Mouse (Mus musculus) forebrain, embryonic 11.5 days (tissue): ENCODE results near the gene Pnkd. TPM values are rescaled to one million over a fixed set of nuclear protein-coding genes. Genes with fewer than 3 reads are reported as not detected.

Experiments
- ATAC-seq: fragments of 200-750 bp; cut with Nextera tagmentation; replicated peaks from 2 replicates; pipeline ENCODE4 v1.8.0; 2017; ENCODE audit warnings: moderate TSS enrichment; ENCODE audit not compliant: low FRiP score
- DNase-seq: peaks from one replicate; pipeline ENCODE4 v3.0.0-alpha.2; 2017; ENCODE audit warnings: low spot score
- H3K27ac ChIP-seq: fragments of 300-500 bp; sonication (generic); 2 replicates; pipeline ENCODE4 v1.5.1; 2014; ENCODE audit warnings: low read depth, low read length
- H3K27me3 ChIP-seq: fragments of 300-500 bp; sonication (generic); 2 replicates; pipeline ENCODE4 v1.6.1; 2014; ENCODE audit warnings: mild to moderate bottlenecking, low read length, mixed read lengths; ENCODE audit not compliant: control insufficient read depth, insufficient read depth
- H3K36me3 ChIP-seq: fragments of 300-500 bp; sonication (generic); 2 replicates; pipeline ENCODE4 v1.6.1; 2014; ENCODE audit warnings: mild to moderate bottlenecking, low read length, moderate library complexity, mixed read lengths; ENCODE audit not compliant: control insufficient read depth, insufficient read depth
- H3K4me1 ChIP-seq: fragments of 300-500 bp; sonication (generic); replicated peaks from 2 replicates; pipeline ENCODE4 v1.6.1; 2014; ENCODE audit warnings: low read length, mixed read lengths; ENCODE audit not compliant: control insufficient read depth, insufficient read depth
- H3K4me2 ChIP-seq: fragments of 300-500 bp; sonication (generic); 2 replicates; pipeline ENCODE4 v1.6.1; 2014; ENCODE audit warnings: low read depth, mild to moderate bottlenecking, low read length, moderate library complexity, mixed read lengths; ENCODE audit not compliant: severe bottlenecking
- H3K4me3 ChIP-seq: fragments of 300-500 bp; sonication (generic); 2 replicates; pipeline ENCODE4 v1.5.1; 2014; ENCODE audit warnings: low read depth, low read length
- H3K9ac ChIP-seq: fragments of 300-500 bp; sonication (generic); 2 replicates; pipeline ENCODE4 v1.6.1; 2014; ENCODE audit warnings: low read length
- H3K9me3 ChIP-seq: fragments of 300-500 bp; sonication (generic); 2 replicates; pipeline ENCODE4 v1.6.1; 2016; ENCODE audit warnings: low read length, mixed read lengths; ENCODE audit not compliant: control insufficient read depth
- WGBS: fragments of 180-500 bp; shearing (Covaris S2); extraction: QIAGEN DNeasy Blood & Tissue Kit; methylation state at CpG from one replicate; pipeline ENCODE4 v1.1.7; 2014; 5-methylcytosine and 5-hydroxymethylcytosine counted together
- polyA plus RNA-seq: library from polyadenylated mRNA; unstranded; fragments of >200 nt; fragmentation: Nextera tagmentation; extraction: Ambion mirVana; gene quantifications from 2 replicates; pipeline ENCODE4 v1.2.1, GENCODE M21; 2014

Pnkd gene
- polyA plus RNA-seq, 1 experiment from 2014 or later: 98.4 TPM

GRCm38 (mm10) chr1:74386714-74387385 lies 102.1 kb downstream of the Pnkd start:
- Histone ChIP-seq H3K27me3 (peaks cover 2% of the 10 kb centered on the region; the same call in 1 of the 2 replicates), H3K4me2 (peak overlapping the region; percentile 68), H3K9ac (peak overlapping the region; percentile 75), H3K36me3 (no peaks in the 10 kb centered on the region), H3K4me1 (peaks cover 8% of the 10 kb centered on the region; the same call in 1 of the 2 replicates), H3K4me3 (peak overlapping the region; percentile 63), H3K27ac (peak overlapping the region; percentile 89), H3K9me3 (no peaks in the 10 kb centered on the region)
- DNase-seq (peak; percentile 96), ATAC-seq (peak; percentile 83)
- WGBS: under 1% methylated on average over 26 of the region's 26 CpGs

GRCm38 (mm10) chr1:74387386-74387988 lies 102.8 kb downstream of the Pnkd start:
- 60% methylated on average over 15 of the region's 15 CpGs for WGBS

GRCm38 (mm10) chr1:74388398-74388920 lies 103.7 kb downstream of the Pnkd start:
- H3K4me3 ChIP-seq: no peak overlapping the region
- peaks cover 16% of the 10 kb centered on the region for H3K4me1 ChIP-seq
- 80% methylated on average over 7 of the region's 7 CpGs for WGBS
- ATAC-seq: no peak
- H3K9ac ChIP-seq: no peak overlapping the region
- H3K4me2 ChIP-seq: no peak overlapping the region
- no peaks in the 10 kb centered on the region for H3K36me3 ChIP-seq
- H3K9me3 ChIP-seq: no peaks in the 10 kb centered on the region
- H3K27me3 ChIP-seq: peaks cover 2% of the 10 kb centered on the region; the same call in 1 of the 2 replicates
- no peak for DNase-seq
- H3K27ac ChIP-seq: no peak overlapping the region

More at GRCm38 (mm10) chr1:74387386-74387988, 102.8 kb downstream of the Pnkd start:
- ATAC-seq (no peak), DNase-seq (no peak)
- peak overlapping the region; percentile 68; the same call in 1 of the 2 replicates for H3K4me2 ChIP-seq
- peak overlapping the region; percentile 89 for H3K27ac ChIP-seq
- H3K36me3 ChIP-seq: no peaks in the 10 kb centered on the region
- peak overlapping the region; percentile 75 for H3K9ac ChIP-seq
- peaks cover 2% of the 10 kb centered on the region; the same call in 1 of the 2 replicates for H3K27me3 ChIP-seq
- peaks cover 10% of the 10 kb centered on the region for H3K4me1 ChIP-seq
- no peaks in the 10 kb centered on the region for H3K9me3 ChIP-seq
- H3K4me3 ChIP-seq: peak overlapping the region; percentile 63

- 3% methylated on average over 29 of the region's 29 CpGs for WGBS
- H3K4me1 ChIP-seq: peaks cover 16% of the 10 kb centered on the region
- no peaks in the 10 kb centered on the region for H3K9me3 ChIP-seq
- peak overlapping the region; percentile 14; the same call in 1 of the 2 replicates for H3K4me3 ChIP-seq
- peak overlapping the region; percentile 29 for H3K9ac ChIP-seq
- no peak for DNase-seq
- H3K4me2 ChIP-seq: peak overlapping the region; percentile 40
- peaks cover 7% of the 10 kb centered on the region for H3K36me3 ChIP-seq
- H3K27me3 ChIP-seq: peaks cover 2% of the 10 kb centered on the region; the same call in 1 of the 2 replicates
- no peak for ATAC-seq
- no peak overlapping the region for H3K27ac ChIP-seq
These were observed 105.1 kb downstream of the Pnkd start for GRCm38 (mm10) chr1:74389831-74390286.

GRCm38 (mm10) chr1:74390287-74390906 lies 105.7 kb downstream of the Pnkd start:
- no peaks in the 10 kb centered on the region for H3K9me3 ChIP-seq
- H3K4me3 ChIP-seq: peak overlapping the region; percentile 14; the same call in 1 of the 2 replicates
- peaks cover 10% of the 10 kb centered on the region for H3K36me3 ChIP-seq
- peaks cover 2% of the 10 kb centered on the region; the same call in 1 of the 2 replicates for H3K27me3 ChIP-seq
- DNase-seq (peak; percentile 73), ATAC-seq (no peak)
- peak overlapping the region; percentile 40 for H3K4me2 ChIP-seq
- peaks cover 16% of the 10 kb centered on the region for H3K4me1 ChIP-seq
- no peak overlapping the region; the same call in 1 of the 2 replicates for H3K27ac ChIP-seq
- 9% methylated on average over 21 of the region's 21 CpGs for WGBS
- peak overlapping the region; percentile 29 for H3K9ac ChIP-seq

- DNase-seq (peak; percentile 97), ATAC-seq (peak; percentile 81)
- H3K27ac ChIP-seq: peak within 1 kb of the TSS; percentile 94
- H3K27me3 ChIP-seq: peaks cover 2% of the 10 kb centered on the region; the same call in 1 of the 2 replicates
- H3K9ac ChIP-seq: peak within 1 kb of the TSS; percentile 92
- 2% methylated on average over 51 of the region's 51 CpGs for WGBS
- H3K4me3 ChIP-seq: peak within 1 kb of the TSS; percentile 97
- H3K4me2 ChIP-seq: peak within 1 kb of the TSS; percentile 95
- no peaks in the 10 kb centered on the region for H3K9me3 ChIP-seq
- H3K4me1 ChIP-seq: peaks cover 16% of the 10 kb centered on the region
- peaks cover 10% of the 10 kb centered on the region for H3K36me3 ChIP-seq
These were observed 106.4 kb downstream of the Pnkd start, which contains the start of gene Ctdsp1 for GRCm38 (mm10) chr1:74390924-74391748. Gene Ctdsp1, plus strand, starts transcription at chr1:74391509.

- peak; percentile 67 for ATAC-seq
- H3K4me1 ChIP-seq: peaks cover 16% of the 10 kb centered on the region
- H3K27me3 ChIP-seq: peaks cover 2% of the 10 kb centered on the region; the same call in 1 of the 2 replicates
- peak overlapping the region; percentile 94 for H3K27ac ChIP-seq
- peak overlapping the region; percentile 97 for H3K4me3 ChIP-seq
- H3K9me3 ChIP-seq: no peaks in the 10 kb centered on the region
- peaks cover 10% of the 10 kb centered on the region for H3K36me3 ChIP-seq
- peak overlapping the region; percentile 92 for H3K9ac ChIP-seq
- H3K4me2 ChIP-seq: peak overlapping the region; percentile 95
- peak; percentile 83 for DNase-seq
- WGBS: under 1% methylated on average over 47 of the region's 63 CpGs
These were observed 107.2 kb downstream of the Pnkd start for GRCm38 (mm10) chr1:74391844-74392441.
